Mouse (Mus musculus): Measurements from ENCODE around the gene Lsm12. TPM values are rescaled to one million over a fixed set of nuclear protein-coding genes. Genes with fewer than 3 reads are reported as not detected.
"Not testable (repeated sequence)": the region's sequence is repeated elsewhere in the genome, so short reads cannot be mapped to it uniquely, and the experiment has no call there.

The Lsm12 gene
- polyA plus RNA-seq, 1 experiment from 2014 or later = 141 TPM

DNA sequence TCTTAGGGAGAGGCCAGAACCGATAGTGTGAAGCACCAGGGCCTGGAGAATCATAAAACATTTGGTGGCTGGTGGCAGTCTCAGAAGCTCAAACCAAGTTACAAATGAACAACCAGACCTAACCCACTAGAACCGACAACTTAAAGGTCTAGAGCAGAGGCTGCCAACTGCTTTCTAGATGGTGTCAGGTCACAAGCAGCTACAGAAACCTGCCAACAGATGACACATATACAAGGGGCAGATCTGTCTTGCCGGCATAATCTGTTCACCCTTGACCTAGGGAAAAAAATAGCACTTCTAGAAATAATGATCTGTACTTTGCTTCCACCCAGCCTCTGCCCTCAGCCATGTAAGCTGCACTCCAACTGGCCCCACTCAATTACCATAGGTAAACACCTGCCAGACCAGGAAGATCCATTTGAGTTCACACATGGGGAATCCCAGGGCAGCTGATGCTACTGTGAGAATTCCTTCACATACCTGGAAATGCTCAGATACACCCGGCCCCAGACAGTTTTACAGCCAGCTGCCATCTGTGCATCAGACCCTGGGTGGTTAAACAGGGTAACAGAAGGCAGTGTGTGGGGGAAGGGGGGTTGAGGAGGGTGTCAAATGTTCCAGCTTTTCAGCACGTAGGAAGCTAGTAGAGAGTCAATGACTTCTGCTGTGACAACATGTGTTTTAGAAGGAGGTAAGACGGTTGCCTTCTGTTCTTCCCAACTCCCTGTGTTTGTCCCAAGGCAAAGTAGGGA is 18.9 kb downstream of the Lsm12 start:
- Histone ChIP-seq H3K9ac (replicated peaks) (no peak overlapping the region), H3K27me3 (no peaks in the 10 kb centered on the region), H3K4me1 (replicated peaks) (no peaks in the 10 kb centered on the region), H3K4me3 (replicated peaks) (no peak overlapping the region), H3K9me3 (no peaks in the 10 kb centered on the region), H3K4me2 (replicated peaks) (no peak overlapping the region), H3K27ac (no peak overlapping the region), H3K36me3 (peaks cover 80% of the 10 kb centered on the region)
- WGBS = 76% methylated on average over 6 of the region's 6 CpGs
- ATAC-seq = no peak

DNA sequence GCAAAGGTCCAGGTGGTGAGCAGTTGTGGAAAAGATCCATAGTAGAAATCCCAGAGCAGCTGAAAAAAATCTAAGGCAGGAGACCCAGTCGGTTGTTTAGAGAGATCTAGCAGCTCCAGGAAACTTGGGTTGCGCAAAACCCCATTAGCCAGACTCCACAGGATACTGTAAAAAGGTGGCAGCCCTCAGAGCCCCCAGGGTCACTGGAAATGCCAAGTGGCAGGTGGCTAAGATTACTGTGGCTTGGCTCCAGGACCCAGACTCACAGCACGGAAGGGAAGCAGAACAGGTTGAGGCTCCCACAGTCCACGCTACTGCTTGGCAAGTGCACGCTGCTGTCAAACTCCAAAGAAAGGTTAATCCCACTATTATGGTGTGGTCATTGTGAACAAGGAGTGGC is 25.3 kb downstream of the Lsm12 start:
- Histone ChIP-seq H3K4me2 (replicated peaks) (no peak overlapping the region), H3K27ac (no peak overlapping the region), H3K4me3 (replicated peaks) (no peak overlapping the region), H3K27me3 (no peaks in the 10 kb centered on the region), H3K9me3 (no peaks in the 10 kb centered on the region), H3K36me3 (peaks cover 36% of the 10 kb centered on the region), H3K9ac (replicated peaks) (no peak overlapping the region), H3K4me1 (replicated peaks) (peaks cover 10% of the 10 kb centered on the region)
- 78% methylated on average over 5 of the region's 5 CpGs for WGBS
- ATAC-seq = no peak

DNA sequence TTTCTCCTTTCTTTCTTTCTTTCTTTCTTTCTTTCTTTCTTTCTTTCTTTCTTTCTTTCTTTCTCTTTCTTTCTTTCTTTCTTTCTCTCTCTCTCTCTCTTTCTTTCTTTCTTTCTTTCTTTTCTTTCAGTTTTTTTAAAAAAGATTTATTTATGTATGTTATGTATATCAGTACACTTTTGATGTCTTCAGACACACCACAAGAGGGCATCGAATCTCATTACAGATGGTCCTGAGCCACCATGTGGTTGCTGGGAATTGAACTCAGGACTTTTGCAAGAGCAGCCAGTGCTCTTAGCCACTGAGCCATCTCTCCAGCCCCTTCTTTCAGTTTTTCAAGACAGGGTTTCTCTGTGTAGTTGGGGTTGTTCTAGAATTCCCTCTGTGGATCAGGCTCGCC is 27.1 kb downstream of the Lsm12 start:
- H3K27ac ChIP-seq; H3K9me3 ChIP-seq; H3K27me3 ChIP-seq; H3K4me1 ChIP-seq (replicated peaks); H3K4me3 ChIP-seq (replicated peaks); H3K4me2 ChIP-seq (replicated peaks); H3K9ac ChIP-seq (replicated peaks); ATAC-seq: not testable (repeated sequence)
- H3K36me3 ChIP-seq = peaks cover 33% of the 10 kb centered on the region
- 80% methylated on average over 2 of the region's 2 CpGs for WGBS

DNA sequence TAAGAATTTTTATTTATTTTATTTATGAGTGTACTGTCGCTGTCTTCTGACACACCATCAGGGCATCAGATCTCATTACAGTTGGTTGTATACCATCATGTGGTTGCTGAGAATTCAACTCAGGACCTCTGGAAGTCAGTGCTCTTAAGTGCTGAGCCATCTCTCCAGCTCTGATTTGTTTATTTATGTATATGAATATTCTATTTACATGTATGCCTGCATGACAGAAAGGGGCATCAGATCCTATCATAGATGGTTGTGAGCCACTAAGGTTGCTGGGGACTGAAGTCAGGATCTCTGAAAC is 28.4 kb downstream of the Lsm12 start:
- Histone ChIP-seq H3K36me3 (peaks cover 31% of the 10 kb centered on the region), H3K27me3 (no peaks in the 10 kb centered on the region), H3K27ac (no peak overlapping the region), H3K9ac (replicated peaks) (no peak overlapping the region), H3K4me2 (replicated peaks) (peak overlapping the region; percentile 93; the same call in 1 of the 2 replicates), H3K4me3 (replicated peaks) (no peak overlapping the region), H3K9me3 (no peaks in the 10 kb centered on the region), H3K4me1 (replicated peaks) (peaks cover 10% of the 10 kb centered on the region)
- WGBS = 12% methylated on average over 1 of the region's 1 CpGs
- ATAC-seq = no peak; the same call in 1 of the 2 replicates

DNA sequence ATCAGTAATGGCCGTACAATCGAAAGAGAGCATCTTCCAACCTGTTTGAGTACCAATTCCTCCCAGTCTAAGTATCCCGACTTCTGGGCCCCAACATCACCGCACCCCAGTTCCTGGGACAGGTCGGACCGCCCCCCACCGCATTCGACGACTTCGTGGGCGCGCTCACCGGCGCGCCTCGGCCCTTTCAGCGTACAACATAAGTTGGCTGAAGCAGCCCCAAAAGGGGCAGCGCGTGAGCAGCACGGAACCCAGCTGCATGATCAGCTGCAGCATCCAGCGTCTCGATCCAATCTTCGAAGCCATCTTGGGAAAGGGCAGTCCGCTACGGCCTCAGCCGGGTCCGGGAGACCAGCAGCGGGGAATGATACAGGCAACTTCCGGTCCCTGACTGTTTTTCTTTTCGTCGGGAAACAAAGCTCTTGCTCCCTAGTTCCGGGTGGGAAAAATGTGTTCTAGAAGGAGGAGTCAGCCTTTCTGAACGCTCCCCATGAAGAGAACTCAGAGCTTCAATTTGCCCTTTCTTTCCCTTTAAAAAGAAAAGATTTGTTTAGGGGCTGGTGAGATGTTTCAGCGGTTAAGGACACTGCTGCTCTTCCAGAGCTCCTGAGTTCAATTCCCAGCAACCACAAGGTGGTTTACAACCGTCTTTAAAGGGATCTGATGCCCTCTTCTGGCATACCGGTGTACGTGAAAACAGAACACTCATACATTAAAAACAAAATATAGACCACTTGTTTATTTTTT is 28.9 kb downstream of the Lsm12 start, which contains the start of gene Tmem101:
Gene Tmem101, minus strand, starts transcription at position 366 of the 747 bp plus-strand sequence.
- under 1% methylated on average over 37 of the region's 37 CpGs for WGBS
- Histone ChIP-seq H3K9me3 (no peaks in the 10 kb centered on the region), H3K4me3 (replicated peaks) (peak within 1 kb of the TSS; percentile 67), H3K27me3 (no peaks in the 10 kb centered on the region), H3K36me3 (peaks cover 28% of the 10 kb centered on the region), H3K4me2 (replicated peaks) (peak within 1 kb of the TSS; percentile 93), H3K27ac (peak within 1 kb of the TSS; percentile 77), H3K9ac (replicated peaks) (peak within 1 kb of the TSS; percentile 71), H3K4me1 (replicated peaks) (peaks cover 10% of the 10 kb centered on the region)
- peak; percentile 95 for ATAC-seq

DNA sequence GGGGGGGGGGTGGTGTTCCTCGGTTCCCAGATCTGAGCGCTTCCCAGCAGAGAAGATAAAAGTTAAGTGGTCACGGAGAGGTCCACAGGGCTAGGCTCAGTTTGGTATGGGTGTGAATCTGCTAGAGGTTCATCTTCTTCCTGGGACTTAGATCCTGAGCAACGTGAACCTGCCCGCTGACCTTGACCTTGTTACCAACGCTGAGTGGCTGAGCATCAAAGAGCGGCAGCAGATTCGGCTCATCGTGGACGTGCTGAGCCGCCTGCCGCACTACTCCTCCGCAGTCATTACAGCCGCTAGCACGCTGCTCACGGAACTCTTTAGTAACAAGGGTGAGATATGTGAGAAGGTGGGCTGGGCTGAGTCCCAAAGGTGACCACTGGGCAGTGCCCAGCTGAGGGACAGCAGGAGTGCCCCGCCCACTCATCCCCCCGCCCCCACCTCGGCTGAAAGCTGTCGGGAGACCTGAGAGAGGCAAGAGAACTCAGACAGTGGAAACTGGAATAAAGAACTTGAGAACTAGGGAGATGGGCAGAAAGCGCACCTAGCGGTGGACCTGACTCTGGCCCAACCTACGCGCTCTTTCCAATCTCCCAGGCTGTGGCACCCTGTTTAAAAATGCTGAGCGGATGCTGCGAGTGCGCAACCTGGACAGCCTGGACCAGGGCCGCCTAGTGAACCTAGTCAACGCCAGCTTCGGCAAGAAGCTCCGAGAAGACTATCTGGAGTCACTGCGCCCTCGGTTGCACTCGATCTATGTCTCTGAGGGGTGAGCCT is 37.7 kb downstream of the Lsm12 start:
- peaks cover 15% of the 10 kb centered on the region for H3K4me1 ChIP-seq (replicated peaks)
- H3K27ac ChIP-seq = no peak overlapping the region
- H3K4me2 ChIP-seq (replicated peaks) = no peak overlapping the region
- H3K9me3 ChIP-seq = no peaks in the 10 kb centered on the region
- WGBS = 14% methylated on average over 34 of the region's 34 CpGs
- H3K4me3 ChIP-seq (replicated peaks) = no peak overlapping the region
- ATAC-seq = no peak
- no peak overlapping the region for H3K9ac ChIP-seq (replicated peaks)
- H3K27me3 ChIP-seq = peaks cover 75% of the 10 kb centered on the region
- peaks cover 2% of the 10 kb centered on the region for H3K36me3 ChIP-seq

DNA sequence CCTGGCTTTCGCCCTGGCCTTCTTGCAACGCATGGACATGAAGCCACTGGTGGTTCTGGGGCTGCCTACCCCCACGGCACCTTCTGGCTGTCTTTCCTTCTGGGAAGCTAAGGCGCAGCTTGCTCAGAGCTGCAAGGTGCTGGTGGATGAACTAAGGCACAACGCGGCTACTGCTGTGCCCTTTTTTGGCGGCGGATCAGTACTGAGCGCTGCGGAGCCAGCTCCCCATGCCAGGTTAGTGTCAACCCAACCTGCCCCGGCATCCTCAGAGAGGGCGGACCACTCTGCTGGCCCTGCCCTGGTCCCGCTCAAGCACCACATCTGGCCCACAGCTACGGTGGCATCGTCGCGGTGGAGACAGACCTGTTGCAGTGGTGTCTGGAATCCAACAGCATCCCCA is 38.6 kb downstream of the Lsm12 start:
- no peak overlapping the region for H3K4me2 ChIP-seq (replicated peaks)
- no peak for ATAC-seq
- H3K27ac ChIP-seq = no peak overlapping the region
- H3K4me1 ChIP-seq (replicated peaks) = peaks cover 15% of the 10 kb centered on the region
- no peak overlapping the region for H3K9ac ChIP-seq (replicated peaks)
- no peaks in the 10 kb centered on the region for H3K9me3 ChIP-seq
- peaks cover 76% of the 10 kb centered on the region for H3K27me3 ChIP-seq
- no peaks in the 10 kb centered on the region for H3K36me3 ChIP-seq
- 10% methylated on average over 17 of the region's 17 CpGs for WGBS
- no peak overlapping the region for H3K4me3 ChIP-seq (replicated peaks)

DNA sequence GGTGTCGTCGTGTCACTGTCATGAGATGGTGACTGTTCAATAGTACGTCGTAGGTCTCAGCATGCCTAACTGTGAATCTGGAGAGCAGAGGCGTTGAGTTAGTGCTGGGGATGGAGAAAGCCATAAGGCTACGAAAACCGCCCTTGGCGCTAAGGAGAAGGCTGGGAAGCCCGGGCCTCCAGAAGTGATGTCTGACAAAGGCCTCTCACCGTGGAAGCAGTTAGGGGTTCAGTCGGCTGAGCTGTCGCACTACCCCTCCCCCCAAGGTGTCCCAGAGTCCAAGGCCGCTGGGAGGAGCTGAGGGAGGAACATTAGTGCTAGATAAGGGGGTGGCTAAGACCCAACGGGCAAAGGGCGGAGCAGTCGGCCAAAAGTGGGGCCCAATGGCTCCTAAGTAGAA is 39.1 kb downstream of the Lsm12 start:
- H3K9me3 ChIP-seq = no peaks in the 10 kb centered on the region
- peak overlapping the region; percentile 39; the same call in 1 of the 2 replicates for H3K4me2 ChIP-seq (replicated peaks)
- H3K9ac ChIP-seq (replicated peaks) = no peak overlapping the region
- H3K4me3 ChIP-seq (replicated peaks) = no peak overlapping the region
- H3K4me1 ChIP-seq (replicated peaks) = peaks cover 15% of the 10 kb centered on the region
- no peak for ATAC-seq
- 6% methylated on average over 16 of the region's 16 CpGs for WGBS
- no peaks in the 10 kb centered on the region for H3K36me3 ChIP-seq
- peaks cover 76% of the 10 kb centered on the region for H3K27me3 ChIP-seq
- no peak overlapping the region for H3K27ac ChIP-seq

DNA sequence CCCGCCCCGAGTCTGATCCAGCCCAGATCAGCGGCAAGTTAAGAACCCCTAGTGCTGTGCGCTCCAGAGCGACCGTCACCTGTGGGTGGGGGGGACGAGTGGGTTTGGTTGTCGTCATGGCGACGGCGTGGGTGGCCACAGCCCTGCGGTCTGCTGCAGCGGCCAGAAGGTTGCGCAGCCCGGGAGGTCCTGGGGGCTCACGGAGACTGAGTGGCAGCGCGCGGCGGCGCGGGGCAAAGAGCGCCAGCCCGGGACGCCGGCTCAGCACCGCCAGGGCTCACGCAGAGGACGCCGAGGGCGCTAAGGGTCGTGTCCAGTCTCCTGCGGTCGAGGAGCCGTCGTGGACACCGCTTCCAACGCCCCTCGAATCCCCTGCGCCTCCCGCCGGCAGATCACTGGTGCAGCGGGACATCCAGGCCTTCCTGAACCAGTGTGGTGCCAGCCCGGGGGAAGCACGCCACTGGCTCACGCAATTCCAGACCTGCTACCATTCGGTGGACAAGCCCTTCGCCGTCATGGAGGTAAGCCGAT is 39.6 kb downstream of the Lsm12 start, which contains the start of gene Nags:
Gene Nags, plus strand, starts transcription at position 43 of the 531 bp plus-strand sequence.
- H3K4me2 ChIP-seq (replicated peaks) = peak within 1 kb of the TSS; percentile 39
- no peaks in the 10 kb centered on the region for H3K36me3 ChIP-seq
- no peak within 1 kb of the TSS for H3K27ac ChIP-seq
- H3K4me3 ChIP-seq (replicated peaks) = peak within 1 kb of the TSS; percentile 23
- H3K9me3 ChIP-seq = no peaks in the 10 kb centered on the region
- H3K9ac ChIP-seq (replicated peaks) = no peak within 1 kb of the TSS
- H3K27me3 ChIP-seq = peaks cover 76% of the 10 kb centered on the region
- ATAC-seq = 0 out of 2 replicates have a peak, but pooled peaks have one; percentile 34
- 2% methylated on average over 44 of the region's 50 CpGs for WGBS
- H3K4me1 ChIP-seq (replicated peaks) = peaks cover 15% of the 10 kb centered on the region

DNA sequence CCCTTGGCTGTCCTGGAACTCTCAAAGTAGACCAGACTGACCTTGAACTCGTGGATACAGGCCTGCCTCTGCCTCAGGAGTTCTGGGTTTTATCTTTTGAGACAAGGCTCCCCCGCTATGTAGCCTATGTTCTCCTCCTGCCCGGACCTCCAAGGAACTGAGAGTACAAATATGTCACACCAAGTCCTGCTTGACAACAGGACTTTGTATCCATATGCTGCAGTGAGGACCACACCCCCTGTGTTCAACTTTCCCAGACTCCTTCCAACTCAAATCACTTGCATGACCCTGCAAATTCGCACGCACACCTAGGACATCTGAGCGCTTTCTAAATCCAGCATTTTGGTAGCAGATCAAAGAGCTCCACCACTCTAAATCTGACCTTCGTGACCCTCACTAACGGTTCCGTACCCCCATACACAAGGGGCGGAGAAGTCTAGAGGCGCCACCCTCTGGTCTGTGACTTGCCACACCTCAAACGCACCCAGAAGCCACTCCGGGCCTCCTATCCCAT is 40.1 kb downstream of the Lsm12 start:
- H3K36me3 ChIP-seq = no peaks in the 10 kb centered on the region
- peaks cover 76% of the 10 kb centered on the region for H3K27me3 ChIP-seq
- peaks cover 15% of the 10 kb centered on the region for H3K4me1 ChIP-seq (replicated peaks)
- no peak overlapping the region for H3K9ac ChIP-seq (replicated peaks)
- 23% methylated on average over 13 of the region's 13 CpGs for WGBS
- H3K27ac ChIP-seq = no peak overlapping the region
- ATAC-seq = no peak
- H3K4me2 ChIP-seq (replicated peaks) = peak overlapping the region; percentile 39
- peak overlapping the region; percentile 23 for H3K4me3 ChIP-seq (replicated peaks)
- no peaks in the 10 kb centered on the region for H3K9me3 ChIP-seq

DNA sequence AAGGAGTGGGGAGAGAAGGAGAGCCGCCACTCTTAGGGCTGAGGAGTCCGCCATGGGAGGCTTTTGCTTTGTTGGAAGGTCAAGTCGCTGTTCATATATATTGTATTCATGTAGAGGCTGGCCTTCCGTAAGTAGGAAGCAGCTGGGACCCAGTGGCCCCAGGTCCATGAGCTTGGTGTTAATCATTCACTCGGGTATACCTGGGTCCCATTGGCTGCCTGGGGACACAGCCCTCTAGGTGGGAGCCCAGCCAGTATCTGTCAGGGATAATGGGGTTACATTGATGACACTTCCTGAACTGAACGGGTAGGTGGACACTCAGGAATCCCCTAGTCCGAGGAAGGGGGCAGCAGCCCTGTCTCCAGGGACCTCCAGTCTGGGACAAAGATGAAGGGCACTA is 42.7 kb downstream of the Lsm12 start:
- peaks cover 58% of the 10 kb centered on the region for H3K27me3 ChIP-seq
- 71% methylated on average over 7 of the region's 7 CpGs for WGBS

More for the DNA sequence above, 42.7 kb downstream of the Lsm12 start:
- no peaks in the 10 kb centered on the region for H3K36me3 ChIP-seq
- no peaks in the 10 kb centered on the region for H3K9me3 ChIP-seq
- no peak overlapping the region; the same call in 1 of the 2 replicates for H3K9ac ChIP-seq (replicated peaks)
- H3K27ac ChIP-seq = no peak overlapping the region
- no peak overlapping the region for H3K4me3 ChIP-seq (replicated peaks)
- ATAC-seq = no peak
- no peak overlapping the region for H3K4me2 ChIP-seq (replicated peaks)
- H3K4me1 ChIP-seq (replicated peaks) = peaks cover 18% of the 10 kb centered on the region

All from midbrain, embryonic 13.5 days (tissue).